Mouse (Mus musculus) forebrain, embryonic 11.5 days (tissue): ENCODE data around the gene Gna15. TPM values are rescaled to one million over a fixed set of nuclear protein-coding genes. Genes with fewer than 3 reads are reported as not detected.
A peak's percentile ranks its signal among the peaks of the same experiment; 100 is the strongest.

Source experiments
- ATAC-seq: fragments of 200-750 bp; cut with Nextera tagmentation; replicated peaks from 2 replicates; pipeline ENCODE4 v1.8.0; 2017; ENCODE audit warnings: moderate TSS enrichment; ENCODE audit not compliant: low FRiP score
- DNase-seq: peaks from one replicate; pipeline ENCODE4 v3.0.0-alpha.2; 2017; ENCODE audit warnings: low spot score
- H3K27ac ChIP-seq: fragments of 300-500 bp; sonication (generic); 2 replicates; pipeline ENCODE4 v1.5.1; 2014; ENCODE audit warnings: low read depth, low read length
- H3K27me3 ChIP-seq: fragments of 300-500 bp; sonication (generic); 2 replicates; pipeline ENCODE4 v1.6.1; 2014; ENCODE audit warnings: mild to moderate bottlenecking, low read length, mixed read lengths; ENCODE audit not compliant: control insufficient read depth, insufficient read depth
- H3K36me3 ChIP-seq: fragments of 300-500 bp; sonication (generic); 2 replicates; pipeline ENCODE4 v1.6.1; 2014; ENCODE audit warnings: mild to moderate bottlenecking, low read length, moderate library complexity, mixed read lengths; ENCODE audit not compliant: control insufficient read depth, insufficient read depth
- H3K4me1 ChIP-seq: fragments of 300-500 bp; sonication (generic); replicated peaks from 2 replicates; pipeline ENCODE4 v1.6.1; 2014; ENCODE audit warnings: low read length, mixed read lengths; ENCODE audit not compliant: control insufficient read depth, insufficient read depth
- H3K4me2 ChIP-seq: fragments of 300-500 bp; sonication (generic); 2 replicates; pipeline ENCODE4 v1.6.1; 2014; ENCODE audit warnings: low read depth, mild to moderate bottlenecking, low read length, moderate library complexity, mixed read lengths; ENCODE audit not compliant: severe bottlenecking
- H3K4me3 ChIP-seq: fragments of 300-500 bp; sonication (generic); 2 replicates; pipeline ENCODE4 v1.5.1; 2014; ENCODE audit warnings: low read depth, low read length
- H3K9ac ChIP-seq: fragments of 300-500 bp; sonication (generic); 2 replicates; pipeline ENCODE4 v1.6.1; 2014; ENCODE audit warnings: low read length
- H3K9me3 ChIP-seq: fragments of 300-500 bp; sonication (generic); 2 replicates; pipeline ENCODE4 v1.6.1; 2016; ENCODE audit warnings: low read length, mixed read lengths; ENCODE audit not compliant: control insufficient read depth
- WGBS: fragments of 180-500 bp; shearing (Covaris S2); extraction: QIAGEN DNeasy Blood & Tissue Kit; methylation state at CpG from one replicate; pipeline ENCODE4 v1.1.7; 2014; 5-methylcytosine and 5-hydroxymethylcytosine counted together
- polyA plus RNA-seq: library from polyadenylated mRNA; unstranded; fragments of >200 nt; fragmentation: Nextera tagmentation; extraction: Ambion mirVana; gene quantifications from 2 replicates; pipeline ENCODE4 v1.2.1, GENCODE M21; 2014

Gna15 gene
- polyA plus RNA-seq, 1 experiment from 2014 or later = 0.68 TPM

DNA sequence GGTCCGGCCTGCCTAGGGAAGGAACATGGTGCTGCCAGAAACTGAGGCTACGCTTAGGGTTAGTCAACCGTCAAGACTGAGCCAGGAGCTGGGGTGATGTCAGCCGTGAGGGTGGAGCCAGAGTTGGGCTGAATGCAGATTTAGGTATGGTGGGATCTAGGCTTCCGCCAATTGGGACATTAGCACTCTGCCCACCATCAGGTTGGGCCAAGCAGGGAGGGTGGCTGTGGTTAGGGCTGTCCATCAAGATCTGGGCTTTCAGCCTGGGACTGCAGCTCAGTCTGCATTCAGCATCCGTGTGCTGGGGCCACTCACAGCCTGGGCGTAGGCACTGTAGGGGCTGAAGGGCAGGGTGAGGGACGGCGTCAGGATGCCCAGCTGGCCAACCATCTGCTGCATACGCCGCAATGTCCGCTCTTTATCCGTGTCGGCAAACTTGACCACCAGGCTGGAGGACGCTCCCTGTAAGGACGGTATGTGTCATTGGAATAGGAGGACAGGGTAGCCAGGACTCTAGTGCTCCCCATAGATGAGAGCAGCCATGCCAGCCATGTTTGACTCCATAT, 56.3 kb downstream of the Gna15 start:
- Histone ChIP-seq H3K4me1 (peaks cover 15% of the 10 kb centered on the region), H3K27ac (no peak overlapping the region), H3K27me3 (peaks cover 16% of the 10 kb centered on the region), H3K9ac (no peak overlapping the region), H3K36me3 (no peaks in the 10 kb centered on the region), H3K4me3 (no peak overlapping the region), H3K9me3 (no peaks in the 10 kb centered on the region), H3K4me2 (no peak overlapping the region)
- no peak for ATAC-seq
- peak; percentile 38 for DNase-seq
- WGBS = 88% methylated on average over 16 of the region's 16 CpGs

DNA sequence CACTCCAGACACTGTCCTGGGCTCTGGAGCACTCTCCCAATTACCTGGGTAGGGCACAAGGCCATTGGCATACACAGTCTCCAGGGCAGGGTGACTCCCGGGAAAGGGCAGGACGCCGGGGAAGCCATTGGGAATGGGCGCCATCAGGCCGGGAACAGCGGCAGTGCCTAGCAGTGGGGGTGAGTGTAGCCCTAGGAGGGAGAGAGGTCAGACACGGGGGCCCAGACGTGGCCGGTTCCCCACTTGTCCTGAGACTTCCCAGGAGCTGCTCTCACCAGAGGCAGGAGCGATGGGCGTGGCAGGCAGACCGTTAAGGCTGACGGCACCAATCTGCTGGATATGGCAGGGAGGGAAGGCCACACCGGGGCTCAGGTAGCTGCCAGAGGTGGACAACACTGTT, 57.1 kb downstream of the Gna15 start:
- Histone ChIP-seq H3K4me1 (peaks cover 9% of the 10 kb centered on the region), H3K27ac (no peak overlapping the region), H3K4me2 (no peak overlapping the region), H3K4me3 (no peak overlapping the region), H3K27me3 (peaks cover 25% of the 10 kb centered on the region), H3K9ac (no peak overlapping the region), H3K36me3 (no peaks in the 10 kb centered on the region), H3K9me3 (no peaks in the 10 kb centered on the region)
- peak; percentile 53 for DNase-seq
- no peak for ATAC-seq
- WGBS = 74% methylated on average over 14 of the region's 14 CpGs

DNA sequence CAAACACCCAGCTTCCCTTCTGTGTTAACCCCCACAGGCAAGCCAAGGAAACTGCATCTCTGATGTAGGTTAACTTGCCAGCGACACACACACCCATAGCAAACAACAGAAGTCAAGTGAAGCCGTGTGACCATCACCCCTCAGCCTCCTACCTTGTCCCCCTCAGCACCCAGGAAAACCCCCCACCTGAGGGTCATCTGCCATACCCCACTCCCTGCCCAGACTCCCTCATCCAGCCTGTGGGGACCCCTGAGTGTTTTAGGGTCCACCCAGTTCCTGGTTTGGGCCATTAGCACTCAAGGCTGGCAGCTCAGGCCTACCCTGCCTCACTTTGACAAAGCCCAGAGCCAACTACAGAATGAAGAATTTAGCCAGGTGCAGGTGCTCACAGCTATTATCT, 58.0 kb downstream of the Gna15 start:
- Histone ChIP-seq H3K4me2 (no peak overlapping the region), H3K27ac (no peak overlapping the region), H3K36me3 (no peaks in the 10 kb centered on the region), H3K4me3 (no peak overlapping the region), H3K4me1 (peaks cover 9% of the 10 kb centered on the region), H3K27me3 (peaks cover 33% of the 10 kb centered on the region), H3K9me3 (no peaks in the 10 kb centered on the region), H3K9ac (no peak overlapping the region)
- ATAC-seq = no peak
- 70% methylated on average over 2 of the region's 2 CpGs for WGBS
- DNase-seq = peak; percentile 49

DNA sequence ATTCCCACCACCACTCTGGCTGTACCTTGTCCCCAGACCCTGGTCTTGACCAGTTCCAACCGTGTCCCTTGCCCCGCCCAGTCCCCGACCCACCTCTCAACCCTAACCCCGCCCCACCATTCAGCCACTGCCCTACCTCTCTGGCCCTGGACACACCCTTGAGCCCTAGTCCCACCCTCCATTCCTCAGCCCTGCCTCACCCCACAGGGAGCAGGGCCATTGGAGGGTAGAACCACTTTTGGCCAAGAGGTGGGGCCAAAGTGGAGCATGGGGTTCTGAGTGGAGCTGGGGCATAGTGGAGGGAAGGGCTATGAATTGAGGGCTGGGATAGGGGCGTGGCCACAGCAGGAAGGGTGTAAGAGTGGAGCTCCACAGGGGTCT, 58.8 kb downstream of the Gna15 start:
- H3K36me3 ChIP-seq = no peaks in the 10 kb centered on the region
- H3K4me3 ChIP-seq = no peak overlapping the region
- peak; percentile 52 for DNase-seq

DNA sequence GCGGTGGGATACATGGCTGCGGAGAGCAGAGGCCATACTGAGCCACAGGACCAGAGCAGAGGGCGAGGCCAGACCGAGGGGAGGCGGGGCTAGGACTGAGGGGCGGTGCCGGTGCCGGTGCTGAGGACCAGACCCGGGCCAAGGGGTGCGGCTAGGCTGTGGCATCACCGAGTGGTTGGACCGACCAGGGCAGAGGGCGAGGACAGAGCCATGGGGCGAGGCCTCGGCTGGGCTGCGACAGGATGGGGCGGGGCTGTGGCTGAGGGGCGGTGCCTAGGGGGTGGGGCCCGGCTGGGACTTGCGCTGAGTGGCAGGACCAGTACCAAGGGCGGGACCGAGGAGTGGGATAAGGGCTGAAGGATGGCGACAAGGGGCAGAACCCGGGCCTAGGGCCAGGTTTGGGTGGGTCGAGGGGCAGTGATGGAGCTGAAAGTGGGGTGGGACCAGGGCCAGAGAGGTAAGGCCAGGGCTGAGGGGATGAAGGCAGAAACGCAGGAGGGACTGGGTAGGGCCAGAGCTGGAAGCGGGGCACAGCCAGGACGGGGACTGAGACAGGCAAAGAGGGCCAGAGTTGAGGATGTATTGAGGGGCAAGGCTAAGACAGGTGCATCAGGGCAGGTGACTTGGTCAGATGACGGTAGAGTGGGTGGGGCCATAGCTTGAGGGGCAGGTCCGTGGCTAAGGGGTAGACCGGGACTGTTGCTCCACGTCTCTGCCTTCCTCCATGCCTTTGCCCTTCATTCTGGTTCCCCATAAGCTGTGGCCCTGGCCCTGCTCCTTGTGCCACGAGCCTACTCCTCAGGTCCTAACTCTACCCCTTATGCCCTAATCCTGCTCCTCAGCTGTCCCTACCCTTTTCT, 59.4 kb downstream of the Gna15 start:
- Histone ChIP-seq H3K4me1 (peaks cover 9% of the 10 kb centered on the region), H3K9ac (peak overlapping the region; percentile 29), H3K27me3 (peaks cover 47% of the 10 kb centered on the region), H3K36me3 (no peaks in the 10 kb centered on the region), H3K27ac (no peak overlapping the region), H3K4me3 (peak overlapping the region; percentile 37), H3K9me3 (no peaks in the 10 kb centered on the region), H3K4me2 (peak overlapping the region; percentile 70)
- DNase-seq (peak; percentile 89), ATAC-seq (peak; percentile 89)
- 3% methylated on average over 33 of the region's 33 CpGs for WGBS

More for the DNA sequence above, 58.8 kb downstream of the Gna15 start:
- ATAC-seq = peak; percentile 13
- no peak overlapping the region for H3K4me2 ChIP-seq
- H3K9ac ChIP-seq = no peak overlapping the region
- 3% methylated on average over 5 of the region's 5 CpGs for WGBS
- no peak overlapping the region for H3K27ac ChIP-seq
- peaks cover 9% of the 10 kb centered on the region for H3K4me1 ChIP-seq
- H3K27me3 ChIP-seq = peaks cover 41% of the 10 kb centered on the region
- no peaks in the 10 kb centered on the region for H3K9me3 ChIP-seq

DNA sequence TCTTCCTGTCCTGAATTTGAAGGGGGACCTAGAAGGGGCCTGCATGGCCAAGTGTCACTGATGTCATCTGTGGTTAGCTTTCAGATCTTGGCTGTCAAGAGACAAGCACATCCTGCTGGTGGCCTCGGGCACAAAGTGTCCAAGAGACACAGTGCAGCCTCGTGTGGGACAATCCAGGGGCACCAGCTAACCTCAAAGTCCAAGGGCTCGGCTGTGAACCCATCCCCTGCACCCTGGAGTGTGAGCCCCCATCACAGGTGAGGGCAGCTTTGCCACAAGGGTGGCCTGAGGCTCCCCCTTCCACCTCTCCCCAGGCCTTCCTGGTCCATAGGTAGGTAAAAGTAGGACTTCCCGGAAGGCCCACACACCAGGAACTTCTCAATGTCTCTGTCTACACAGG, 60.5 kb downstream of the Gna15 start:
- Histone ChIP-seq H3K9ac (no peak overlapping the region), H3K4me1 (peaks cover 9% of the 10 kb centered on the region), H3K36me3 (no peaks in the 10 kb centered on the region), H3K4me3 (no peak overlapping the region), H3K9me3 (no peaks in the 10 kb centered on the region), H3K27me3 (peaks cover 52% of the 10 kb centered on the region), H3K27ac (no peak overlapping the region), H3K4me2 (no peak overlapping the region)
- no peak for ATAC-seq
- WGBS = 72% methylated on average over 4 of the region's 4 CpGs
- DNase-seq = peak; percentile 48

DNA sequence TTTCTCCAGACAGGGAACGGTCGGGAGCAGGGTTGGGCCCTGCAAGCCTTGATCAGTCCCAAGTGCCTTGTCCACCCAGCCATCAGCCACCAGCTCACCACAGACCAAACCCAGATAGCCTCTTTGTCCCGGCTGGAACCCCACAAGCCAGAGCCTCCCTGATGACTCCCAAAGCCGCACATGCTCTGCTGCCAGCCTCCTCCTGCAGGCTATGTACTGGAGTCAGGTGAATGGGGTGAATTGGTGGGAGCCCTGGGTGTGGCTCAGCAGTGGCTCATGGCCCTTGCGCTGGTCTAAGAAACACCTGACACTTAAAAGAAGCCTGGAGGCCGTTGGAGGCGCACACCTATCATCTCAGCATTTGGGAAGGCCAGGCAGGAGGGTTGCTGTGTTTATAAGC, 61.1 kb downstream of the Gna15 start:
- H3K9ac ChIP-seq = no peak overlapping the region
- no peak for DNase-seq
- H3K4me2 ChIP-seq = no peak overlapping the region
- no peak for ATAC-seq
- H3K4me3 ChIP-seq = no peak overlapping the region
- 79% methylated on average over 7 of the region's 7 CpGs for WGBS
- no peaks in the 10 kb centered on the region for H3K36me3 ChIP-seq
- peaks cover 9% of the 10 kb centered on the region for H3K4me1 ChIP-seq
- no peak overlapping the region for H3K27ac ChIP-seq
- peaks cover 56% of the 10 kb centered on the region for H3K27me3 ChIP-seq
- no peaks in the 10 kb centered on the region for H3K9me3 ChIP-seq

DNA sequence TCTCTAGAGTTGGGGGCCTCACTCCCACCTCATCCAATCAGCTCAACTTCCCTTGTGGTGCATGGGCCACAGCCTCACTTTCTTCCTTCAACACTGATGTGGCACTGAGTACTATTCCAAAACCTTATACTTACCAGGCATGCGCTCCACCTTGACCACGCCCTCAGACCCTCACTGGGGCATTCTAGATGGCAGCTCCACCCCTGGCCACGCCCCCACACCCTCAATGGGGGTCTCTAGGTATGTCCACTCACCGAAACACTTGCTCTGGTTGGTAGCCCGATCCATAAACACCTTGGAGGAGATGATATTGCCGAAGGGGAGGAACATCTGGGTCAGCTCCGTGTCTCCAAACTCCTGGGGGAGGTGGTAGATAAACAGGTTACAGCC, 61.6 kb downstream of the Gna15 start:
- ATAC-seq = no peak
- 37% methylated on average over 7 of the region's 7 CpGs for WGBS
- Histone ChIP-seq H3K4me3 (no peak overlapping the region), H3K9me3 (no peaks in the 10 kb centered on the region), H3K27me3 (peaks cover 56% of the 10 kb centered on the region), H3K4me2 (no peak overlapping the region), H3K36me3 (no peaks in the 10 kb centered on the region), H3K9ac (no peak overlapping the region), H3K27ac (no peak overlapping the region), H3K4me1 (peaks cover 9% of the 10 kb centered on the region)
- DNase-seq = no peak
